Mouse (Mus musculus) intestine, embryonic 15.5 days (tissue): ENCODE measurements around the gene Agrn. TPM values are rescaled to one million over a fixed set of nuclear protein-coding genes. Genes with fewer than 3 reads are reported as not detected.

ENCODE experiments used
- ATAC-seq: fragments of 200-750 bp; cut with Nextera tagmentation; 2 replicates; pipeline ENCODE4 v1.8.0; 2017; ENCODE audit warnings: moderate TSS enrichment, moderate library complexity
- H3K27ac ChIP-seq: fragments of 300-500 bp; sonication (generic); 2 replicates; pipeline ENCODE4 v1.5.1; 2015; ENCODE audit warnings: mild to moderate bottlenecking, inconsistent platforms
- H3K27me3 ChIP-seq: fragments of 300-500 bp; sonication (generic); replicated peaks from 2 replicates; pipeline ENCODE4 v1.6.1; 2015; ENCODE audit warnings: inconsistent platforms
- H3K36me3 ChIP-seq: fragments of 300-500 bp; sonication (generic); 2 replicates; pipeline ENCODE4 v1.6.1; 2015; ENCODE audit warnings: inconsistent platforms
- H3K4me1 ChIP-seq: fragments of 300-500 bp; sonication (generic); replicated peaks from 2 replicates; pipeline ENCODE4 v1.6.1; 2015; ENCODE audit warnings: inconsistent platforms
- H3K4me2 ChIP-seq: fragments of 300-500 bp; sonication (generic); replicated peaks from 2 replicates; pipeline ENCODE4 v1.6.1; 2015; ENCODE audit warnings: mild to moderate bottlenecking, inconsistent platforms
- H3K4me3 ChIP-seq: fragments of 300-500 bp; sonication (generic); replicated peaks from 2 replicates; pipeline ENCODE4 v1.5.1; 2015; ENCODE audit warnings: inconsistent platforms
- H3K9ac ChIP-seq: fragments of 300-500 bp; sonication (generic); 2 replicates; pipeline ENCODE4 v1.6.1; 2015; ENCODE audit warnings: inconsistent platforms
- H3K9me3 ChIP-seq: fragments of 300-500 bp; sonication (generic); 2 replicates; pipeline ENCODE4 v1.6.1; 2016; ENCODE audit warnings: inconsistent platforms
- WGBS: fragments of 180-500 bp; shearing (Covaris S2); methylation state at CpG from one replicate; pipeline ENCODE4 v1.1.7; 2015; 5-methylcytosine and 5-hydroxymethylcytosine counted together
- polyA plus RNA-seq: library from polyadenylated mRNA; unstranded; fragments of >200 nt; fragmentation: Nextera tagmentation; extraction: Ambion mirVana; gene quantifications from 2 replicates; pipeline ENCODE4 v1.2.1, GENCODE M21; 2015

Gene Agrn
- polyA plus RNA-seq, 1 experiment from 2014 or later = 52.1 TPM

DNA sequence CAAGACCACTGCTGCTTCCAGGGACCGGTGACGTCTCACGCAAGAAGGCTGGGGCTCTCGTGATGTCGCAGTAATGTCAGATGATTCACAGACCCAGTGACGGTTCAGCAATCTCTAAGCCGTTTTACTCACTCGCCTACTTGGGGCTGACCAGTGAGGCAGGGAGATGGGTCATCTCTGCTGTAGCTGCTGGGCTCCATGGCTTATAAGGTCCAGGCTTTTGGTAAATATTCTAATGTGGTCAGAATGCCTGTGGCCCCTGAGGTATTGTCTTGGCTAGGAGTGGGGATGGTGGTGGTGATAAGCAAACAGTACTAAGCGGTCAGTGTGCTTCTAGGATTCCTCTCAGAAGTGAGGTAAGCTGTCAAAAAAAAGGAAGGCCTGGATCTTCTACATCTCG lies 66.3 kb downstream of the Agrn start:
- WGBS = 85% methylated on average over 10 of the region's 10 CpGs
- H3K4me2 ChIP-seq = no peak overlapping the region
- no peaks in the 10 kb centered on the region for H3K27me3 ChIP-seq
- H3K27ac ChIP-seq = no peak overlapping the region
- no peak overlapping the region for H3K4me3 ChIP-seq
- H3K9ac ChIP-seq = no peak overlapping the region
- no peaks in the 10 kb centered on the region for H3K9me3 ChIP-seq
- peaks cover 4% of the 10 kb centered on the region; the same call in 1 of the 2 replicates for H3K4me1 ChIP-seq
- peaks cover 4% of the 10 kb centered on the region; the same call in 1 of the 2 replicates for H3K36me3 ChIP-seq
- no peak for ATAC-seq

GRCm38 (mm10) chr4:156130436-156130835 lies 66.9 kb downstream of the Agrn start, which contains the start of gene Rnf223:
Gene Rnf223 (plus strand): TSS chr4:156130513.
- no peak within 1 kb of the TSS for H3K27ac ChIP-seq
- H3K27me3 ChIP-seq = no peaks in the 10 kb centered on the region
- H3K4me1 ChIP-seq = peaks cover 4% of the 10 kb centered on the region; the same call in 1 of the 2 replicates
- H3K36me3 ChIP-seq = peaks cover 4% of the 10 kb centered on the region; the same call in 1 of the 2 replicates
- H3K9me3 ChIP-seq = no peaks in the 10 kb centered on the region
- no peak within 1 kb of the TSS for H3K9ac ChIP-seq
- H3K4me3 ChIP-seq = no peak within 1 kb of the TSS
- no peak for ATAC-seq
- 69% methylated on average over 15 of the region's 15 CpGs for WGBS
- no peak within 1 kb of the TSS for H3K4me2 ChIP-seq

- ATAC-seq = no peak
- no peaks in the 10 kb centered on the region for H3K9me3 ChIP-seq
These were observed 68.5 kb downstream of the Agrn start for GRCm38 (mm10) chr4:156128746-156129145.

DNA sequence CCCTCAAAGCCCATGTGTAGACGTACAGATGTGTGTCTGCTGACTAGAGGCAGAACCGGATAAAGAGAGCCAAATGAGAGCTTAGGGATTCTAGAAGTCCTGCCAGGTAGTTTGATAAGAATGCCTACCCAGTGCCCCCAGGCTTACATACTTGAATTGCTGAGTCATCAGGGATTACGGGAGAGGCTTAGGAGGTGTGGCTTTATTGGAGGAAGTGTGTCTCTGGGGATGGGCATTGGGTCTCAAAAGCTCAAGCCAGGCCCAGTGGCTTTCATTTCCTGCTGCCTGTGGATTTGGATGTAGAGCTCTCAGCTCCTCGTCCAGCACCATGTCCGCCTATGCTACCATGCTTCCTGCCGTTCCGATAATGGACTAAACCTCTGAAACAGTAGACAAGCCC lies 70.4 kb downstream of the Agrn start:
- ATAC-seq = no peak
- 83% methylated on average over 7 of the region's 7 CpGs for WGBS
- Histone ChIP-seq H3K4me1 (no peaks in the 10 kb centered on the region), H3K27ac (no peak overlapping the region), H3K27me3 (no peaks in the 10 kb centered on the region), H3K4me3 (no peak overlapping the region), H3K36me3 (peaks cover 15% of the 10 kb centered on the region), H3K9ac (no peak overlapping the region), H3K9me3 (no peaks in the 10 kb centered on the region), H3K4me2 (no peak overlapping the region)

More at GRCm38 (mm10) chr4:156128746-156129145, 68.5 kb downstream of the Agrn start:
- no peak overlapping the region for H3K4me2 ChIP-seq
- no peaks in the 10 kb centered on the region for H3K27me3 ChIP-seq
- 77% methylated on average over 5 of the region's 5 CpGs for WGBS
- no peak overlapping the region for H3K4me3 ChIP-seq
- H3K4me1 ChIP-seq = peaks cover 2% of the 10 kb centered on the region; the same call in 1 of the 2 replicates
- no peak overlapping the region for H3K9ac ChIP-seq
- peaks cover 13% of the 10 kb centered on the region for H3K36me3 ChIP-seq
- H3K27ac ChIP-seq = no peak overlapping the region

GRCm38 (mm10) chr4:156125393-156125792 lies 71.9 kb downstream of the Agrn start:
- Histone ChIP-seq H3K27ac (no peak overlapping the region), H3K36me3 (peaks cover 15% of the 10 kb centered on the region), H3K9me3 (no peaks in the 10 kb centered on the region), H3K4me1 (no peaks in the 10 kb centered on the region), H3K27me3 (no peaks in the 10 kb centered on the region), H3K4me2 (no peak overlapping the region), H3K9ac (no peak overlapping the region), H3K4me3 (no peak overlapping the region)
- ATAC-seq = no peak
- WGBS = 95% methylated on average over 6 of the region's 6 CpGs

GRCm38 (mm10) chr4:156124077-156124476 lies 73.2 kb downstream of the Agrn start:
- Histone ChIP-seq H3K4me1 (no peaks in the 10 kb centered on the region), H3K27ac (no peak overlapping the region), H3K4me2 (no peak overlapping the region), H3K9ac (no peak overlapping the region), H3K4me3 (no peak overlapping the region), H3K9me3 (no peaks in the 10 kb centered on the region), H3K36me3 (peaks cover 23% of the 10 kb centered on the region), H3K27me3 (no peaks in the 10 kb centered on the region)
- ATAC-seq = no peak
- 93% methylated on average over 7 of the region's 7 CpGs for WGBS

Other genes starting within 250 kb of the Agrn start
- gene C1qtnf12, start 235.2 kb downstream of the Agrn start, polyA plus RNA-seq = 60.1 and 60.2 TPM in 2 replicates
- gene B3galt6, start 204.8 kb downstream of the Agrn start, polyA plus RNA-seq = 13.4 and 14.0 TPM in 2 replicates
- 154 and 166 TPM in 2 replicates for gene Sdf4, start 204.6 kb downstream of the Agrn start, polyA plus RNA-seq
- 0.49 and 0.52 TPM in 2 replicates for gene Tnfrsf4, start 183.6 kb downstream of the Agrn start, polyA plus RNA-seq
- 1.1 and 1.6 TPM in 2 replicates for gene Tnfrsf18, start 171.3 kb downstream of the Agrn start, polyA plus RNA-seq
- gene Ttll10, start 138.1 kb downstream of the Agrn start, polyA plus RNA-seq = 3.1 and 3.9 TPM in 2 replicates
- 22.2 and 22.8 TPM in 2 replicates for gene 9430015G10Rik, start 87.5 kb downstream of the Agrn start, polyA plus RNA-seq
- 0.06 and 0.18 TPM in 2 replicates for gene Rnf223, start 67.0 kb downstream of the Agrn start, polyA plus RNA-seq
- 1.8 and 2.0 TPM in 2 replicates for gene Isg15, start 3.3 kb upstream of the Agrn start, polyA plus RNA-seq
- gene AW011738, start 5.8 kb upstream of the Agrn start, polyA plus RNA-seq = 2.1 and 2.2 TPM in 2 replicates
- 0.40 and 0.51 TPM in 2 replicates for gene Perm1, start 18.4 kb upstream of the Agrn start, polyA plus RNA-seq
- gene Plekhn1, start 37.4 kb upstream of the Agrn start, polyA plus RNA-seq = 12.6 and 14.8 TPM in 2 replicates
- 86.5 and 87.8 TPM in 2 replicates for gene Noc2l, start 38.5 kb upstream of the Agrn start, polyA plus RNA-seq
- gene Samd11, start 58.2 kb upstream of the Agrn start, polyA plus RNA-seq = 0.69 and 1.00 TPM in 2 replicates
- not detected in 2 replicates for gene Vmn2r-ps159, start 133.6 kb upstream of the Agrn start, polyA plus RNA-seq